Mouse (Mus musculus): ENCODE measurements around the gene Epb41. TPM values are rescaled to one million over a fixed set of nuclear protein-coding genes. Genes with fewer than 3 reads are reported as not detected.
A peak's percentile ranks its signal among the peaks of the same experiment; 100 is the strongest.

Epb41 gene
- total RNA-seq, 2 experiments from 2014 or later, result 110 to 142 TPM

DNA sequence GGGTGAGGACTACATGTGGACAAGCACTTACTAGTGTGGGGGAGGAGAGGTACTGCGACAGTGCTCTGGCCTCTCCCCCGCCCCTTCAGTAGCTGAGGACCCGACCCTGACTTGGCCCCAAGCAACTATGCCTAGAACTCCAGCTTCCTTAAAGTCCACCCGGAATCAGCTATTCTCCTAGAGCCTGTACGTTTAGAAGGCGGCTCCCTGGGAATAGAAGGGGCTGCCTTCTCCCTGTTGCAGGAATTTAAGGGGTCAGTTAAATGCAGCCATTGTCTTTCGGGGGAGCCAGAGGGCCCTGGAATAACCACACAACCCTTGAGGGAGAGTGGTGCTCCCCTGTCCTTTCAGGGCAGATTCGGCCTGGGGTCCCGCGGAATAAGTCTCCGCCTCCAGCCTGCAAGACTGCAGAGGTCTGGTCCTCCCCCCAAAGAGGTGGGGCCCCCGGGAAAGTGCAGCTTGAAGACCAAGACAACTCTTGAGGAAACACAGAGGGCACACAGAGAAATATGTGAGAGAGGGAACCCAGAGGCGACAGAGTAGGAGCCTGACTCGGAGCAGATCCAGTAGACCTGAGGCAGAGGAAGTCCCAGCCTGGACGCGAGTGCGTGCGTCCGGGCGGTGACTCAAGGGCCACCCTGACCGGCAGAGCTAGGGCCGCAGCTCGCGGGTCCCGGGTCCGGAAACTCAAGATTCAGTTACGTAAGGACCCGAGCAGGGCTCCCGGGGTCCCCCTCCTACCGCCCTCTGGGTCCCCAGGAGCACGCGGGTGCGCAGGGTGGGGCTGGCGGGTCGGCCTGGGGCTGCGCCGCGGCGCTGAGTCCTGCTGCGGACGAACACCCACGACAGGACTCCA lies 816 bp downstream of the Epb41 start, which contains the start of gene Gm10300:
Gene Gm10300 (plus strand): TSS at position 621 of the 856 bp plus-strand sequence.
- peak; percentile 63 to 74 for DNase-seq

DNA sequence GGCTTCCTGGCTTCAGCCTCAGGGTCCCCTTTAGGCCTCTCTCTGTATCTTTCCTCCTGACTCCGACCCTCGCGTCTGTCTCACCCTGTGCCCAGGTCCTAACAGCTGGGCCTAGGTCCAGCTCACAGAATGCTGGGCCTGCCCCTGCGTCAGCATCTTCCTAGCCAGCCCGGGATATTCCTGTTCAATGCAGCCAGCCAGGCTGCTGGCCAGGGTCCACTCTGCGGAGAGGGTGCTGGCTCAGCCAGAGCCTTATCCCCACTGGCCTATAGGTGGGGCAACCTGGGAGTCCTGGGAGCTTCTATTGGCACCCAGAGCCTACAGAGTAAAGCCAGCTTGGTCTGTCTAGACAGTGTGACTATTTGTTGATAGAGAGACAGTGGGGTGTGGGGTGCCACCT lies 2.2 kb downstream of the Epb41 start:
- DNase-seq, result peak; percentile 67 to 71

DNA sequence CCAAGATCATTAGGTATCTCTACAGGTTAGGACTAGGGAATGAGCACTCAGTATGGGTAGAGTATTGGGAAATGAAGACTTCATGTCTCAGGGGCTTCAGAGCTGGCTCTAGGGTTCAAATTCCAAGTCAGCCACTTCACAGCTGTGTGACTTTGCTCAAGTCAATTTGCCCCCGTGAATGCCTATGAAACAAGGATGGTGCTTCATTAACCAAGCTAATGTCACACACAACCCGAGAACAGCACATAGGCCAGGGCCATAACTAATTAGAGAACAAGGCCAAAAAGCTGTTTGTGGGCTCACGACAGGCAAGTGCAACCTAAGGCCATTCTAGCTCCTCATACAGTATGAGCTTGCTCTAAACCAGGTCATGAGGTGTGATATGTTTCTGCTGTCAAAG lies 3.0 kb downstream of the Epb41 start:
- DNase-seq, result no peak

- no peak for DNase-seq
These were observed 3.4 kb downstream of the Epb41 start for GRCm38 (mm10) chr4:132071674-132072073.

GRCm38 (mm10) chr4:132067938-132068235 lies 7.2 kb downstream of the Epb41 start:
- no peak for DNase-seq

- no peak for DNase-seq
These were observed 7.8 kb downstream of the Epb41 start for GRCm38 (mm10) chr4:132067112-132067937.

- DNase-seq, result peak; percentile 87 to 93
These were observed 8.9 kb downstream of the Epb41 start for GRCm38 (mm10) chr4:132066101-132066773.

DNA sequence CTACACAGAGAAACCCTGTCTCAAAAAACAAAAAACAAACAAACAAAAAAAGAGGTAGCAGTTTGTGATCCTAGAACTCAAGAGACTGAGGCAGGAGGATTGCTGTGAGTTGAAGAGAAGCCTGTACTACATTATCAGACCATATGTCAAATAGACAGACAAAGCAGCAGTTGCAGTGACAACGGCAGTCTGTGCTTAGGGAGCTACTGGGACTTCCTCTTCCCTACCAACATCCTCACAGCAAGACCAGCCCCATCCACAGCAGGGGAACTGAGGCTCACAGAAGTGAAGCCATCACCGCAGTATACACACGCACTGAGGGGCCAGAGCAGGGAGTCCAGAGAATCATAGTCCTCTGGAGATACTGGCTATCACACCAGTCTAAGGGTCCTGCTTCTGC lies 9.5 kb downstream of the Epb41 start:
- DNase-seq, result peak in 1 of 2 experiments; percentile 10

GRCm38 (mm10) chr4:132064550-132064949 lies 10.6 kb downstream of the Epb41 start:
- peak in 1 of 2 experiments; percentile 3 for DNase-seq

GRCm38 (mm10) chr4:132062934-132063884 lies 11.9 kb downstream of the Epb41 start:
- DNase-seq, result peak in 1 of 2 experiments; percentile 4

DNA sequence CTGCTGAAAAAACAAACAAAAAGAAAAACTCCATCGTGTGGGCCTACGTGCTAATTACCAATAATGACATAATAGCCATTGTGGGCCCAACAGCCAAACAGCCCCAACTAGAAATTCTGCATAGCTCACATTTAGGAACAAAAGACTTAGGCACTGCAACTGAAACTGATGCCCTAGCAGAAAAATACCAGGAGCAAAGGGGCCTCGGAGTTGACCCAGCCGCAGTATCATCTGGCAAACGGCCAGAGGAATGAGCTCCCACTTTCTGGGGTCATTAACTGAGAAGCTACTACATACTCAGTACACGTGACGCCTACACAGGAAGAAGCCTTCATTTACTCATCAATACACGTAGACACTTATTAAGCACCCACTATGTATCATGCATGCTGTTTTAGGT lies 12.8 kb downstream of the Epb41 start:
- DNase-seq, result peak in 1 of 2 experiments; percentile 2

DNA sequence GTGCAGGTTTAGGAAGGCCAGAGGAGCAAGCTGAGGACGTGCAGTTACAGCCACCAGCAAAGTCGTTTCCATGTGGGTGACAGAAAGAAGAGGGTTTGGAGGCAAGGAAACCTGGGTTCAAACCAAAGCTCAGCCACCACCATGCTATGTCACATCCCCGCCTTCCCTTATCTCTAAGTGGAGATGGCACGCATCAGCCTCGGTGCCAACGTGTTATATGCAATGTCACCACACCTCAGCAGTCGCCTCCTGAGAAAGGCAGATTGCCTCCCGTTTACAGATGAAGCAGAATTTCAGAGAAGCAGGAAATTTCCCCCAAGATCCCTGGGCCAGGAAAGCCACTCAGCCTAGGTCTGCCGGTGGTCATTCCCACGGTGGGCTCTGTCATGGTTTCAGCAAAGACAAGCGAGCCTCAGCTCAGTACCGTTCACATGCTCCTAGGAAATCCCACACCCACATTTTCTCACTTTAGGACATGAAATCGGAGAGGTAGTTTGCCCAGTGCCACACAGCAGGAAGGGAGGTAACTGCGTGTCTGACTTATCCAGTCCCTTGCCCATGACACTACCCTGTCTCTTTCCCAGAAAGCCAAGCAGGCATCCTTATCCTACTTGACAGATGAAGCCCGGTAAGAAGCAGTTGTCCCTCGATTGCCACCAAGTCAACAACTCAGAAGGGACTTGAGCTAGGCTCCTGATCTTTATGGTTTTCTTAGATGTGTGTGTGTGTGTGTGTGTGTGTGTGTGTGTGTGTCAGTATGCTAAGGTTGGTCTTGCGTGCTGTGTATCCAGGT lies 14.9 kb downstream of the Epb41 start:
- DNase-seq, result peak in 1 of 2 experiments; percentile 7

DNA sequence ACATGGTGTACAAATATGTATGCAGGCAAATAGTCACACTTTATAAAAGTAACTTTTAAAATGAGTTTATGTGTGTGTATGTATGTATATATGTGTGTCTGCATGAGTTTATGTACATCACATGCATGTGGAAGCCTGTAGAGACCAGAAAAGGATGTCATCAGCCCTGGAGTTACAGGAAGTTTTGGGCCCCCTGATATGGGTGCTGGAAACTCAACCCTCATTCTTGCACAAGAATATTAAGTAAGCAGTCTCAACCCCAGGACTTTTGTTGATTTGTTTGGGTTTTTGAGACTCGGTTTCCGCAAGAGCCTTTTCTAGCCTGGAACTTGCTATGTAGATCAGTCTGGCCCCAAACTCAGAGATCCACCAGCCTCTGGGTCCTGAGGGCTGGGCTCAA lies 15.6 kb downstream of the Epb41 start:
- peak in 1 of 2 experiments; percentile 1 for DNase-seq

DNA sequence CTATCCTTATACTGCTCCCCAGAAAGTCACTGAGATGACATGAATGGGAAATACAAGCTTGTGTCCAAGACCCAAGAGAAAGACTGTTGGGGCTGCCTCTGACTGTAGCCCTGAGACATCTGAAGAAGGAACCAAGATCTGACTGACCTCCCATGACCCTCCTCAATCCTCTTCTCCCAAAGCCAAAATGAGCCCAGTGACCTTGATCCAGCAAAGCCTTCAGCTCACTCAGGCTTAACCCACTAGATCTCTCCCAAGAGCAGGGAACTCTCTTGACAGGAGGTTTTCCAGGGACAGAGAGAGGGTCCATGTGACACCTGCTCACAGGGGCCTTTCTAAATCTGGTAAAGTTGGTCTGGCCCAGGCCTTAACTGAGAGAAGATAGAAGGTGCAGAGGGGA lies 17.8 kb downstream of the Epb41 start:
- DNase-seq, result no peak

DNA sequence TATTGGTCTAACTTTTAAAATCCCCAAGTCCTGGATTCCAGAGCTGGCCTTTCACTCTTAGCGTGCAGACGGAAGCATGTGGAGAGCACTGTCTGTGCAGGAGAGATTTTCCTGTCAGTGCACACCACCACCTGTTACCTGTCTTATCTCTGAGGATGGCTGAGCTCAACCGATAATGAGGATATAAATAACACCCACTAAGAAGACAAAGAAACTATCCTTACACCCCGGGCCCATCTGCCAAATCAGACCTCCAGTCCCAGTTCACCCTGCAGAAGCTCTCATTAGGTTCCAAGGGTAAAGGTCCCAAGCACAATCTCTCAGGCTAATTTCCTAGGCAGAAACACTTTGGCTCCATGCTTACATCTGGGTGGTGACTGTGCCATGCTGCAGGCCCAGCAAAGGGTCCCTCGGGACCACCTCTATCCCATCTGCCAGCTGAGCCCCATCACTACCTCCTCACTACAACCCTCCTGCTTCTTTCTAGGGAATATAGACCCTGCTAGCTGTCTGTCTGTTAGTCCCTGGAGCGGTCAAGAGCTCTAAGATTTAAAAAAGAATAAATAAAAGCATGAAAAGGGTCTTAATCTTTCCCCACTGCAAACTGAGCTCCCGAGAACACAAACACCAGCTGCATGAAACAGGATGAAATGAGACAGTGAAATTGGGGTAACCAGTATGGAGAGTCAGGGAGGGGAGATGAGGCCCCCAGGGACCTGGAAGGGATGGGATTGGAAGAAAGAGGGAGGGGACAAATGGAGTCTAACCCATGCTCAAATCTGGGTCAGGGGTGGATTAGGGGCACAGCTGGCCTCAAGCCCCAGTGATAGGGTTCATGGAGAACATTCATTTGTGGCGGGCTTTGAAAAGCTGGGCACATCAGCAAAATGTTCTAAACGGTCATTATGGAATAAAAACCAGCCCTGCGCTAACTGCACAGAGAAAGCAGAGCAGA lies 23.5 kb downstream of the Epb41 start:
- no peak for DNase-seq

GRCm38 (mm10) chr4:132049549-132050200 lies 25.4 kb downstream of the Epb41 start:
- DNase-seq, result peak in 1 of 2 experiments; percentile 29

DNA sequence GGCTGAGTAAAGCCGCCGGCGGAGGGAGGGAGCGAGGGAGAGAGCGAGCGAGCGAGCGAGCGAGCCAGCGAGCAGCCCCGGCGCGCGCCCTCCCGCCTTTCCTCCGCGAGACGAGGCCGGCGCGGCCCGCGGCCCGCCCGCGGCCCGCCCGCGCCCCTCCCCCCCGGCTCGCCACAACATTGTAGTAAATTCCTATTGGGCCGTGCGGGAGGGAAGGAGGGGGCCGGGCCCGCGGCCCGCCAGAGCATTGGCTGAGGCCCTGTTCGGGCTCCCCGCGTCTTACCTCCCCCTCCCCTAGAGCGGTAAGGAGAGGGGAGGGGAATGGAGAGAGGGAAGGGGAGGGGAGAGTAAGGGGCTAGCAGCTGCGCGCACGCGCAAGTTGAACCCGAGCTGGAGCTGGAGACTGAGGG lies 26.1 kb downstream of the Epb41 start:
- DNase-seq, result peak; percentile 86 to 94

Measured in heart, adult 18-20 months (tissue).